Mouse (Mus musculus) hindbrain, embryonic 11.5 days (tissue): ENCODE measurements at regions not wholly inside any gene's neighbourhood (a gene's known extent, or its start where the extent isn't known, plus 50 kb on each side); places are given as distances from the start of the nearest gene placed in this dataset.

Source experiments
- ATAC-seq: fragments of 200-750 bp; cut with Nextera tagmentation; 2 replicates; pipeline ENCODE4 v1.8.0; 2017; ENCODE audit warnings: mild to moderate bottlenecking, moderate TSS enrichment, moderate library complexity; ENCODE audit not compliant: low FRiP score
- DNase-seq: peaks from one replicate; pipeline ENCODE4 v3.0.0-alpha.2; 2015; ENCODE audit warnings: low spot score
- H3K27ac ChIP-seq: fragments of 300-500 bp; sonication (generic); 2 replicates; pipeline ENCODE4 v1.5.1; 2014; ENCODE audit warnings: mild to moderate bottlenecking, low read depth, low read length
- H3K27me3 ChIP-seq: fragments of 300-500 bp; sonication (generic); 2 replicates; pipeline ENCODE4 v1.6.1; 2014; ENCODE audit warnings: mild to moderate bottlenecking, low read length, moderate library complexity, mixed read lengths; ENCODE audit not compliant: control insufficient read depth, insufficient read depth
- H3K36me3 ChIP-seq: fragments of 300-500 bp; sonication (generic); 2 replicates; pipeline ENCODE4 v1.6.1; 2014; ENCODE audit warnings: mild to moderate bottlenecking, low read length, moderate library complexity, mixed read lengths; ENCODE audit not compliant: control insufficient read depth, insufficient read depth
- H3K4me1 ChIP-seq: fragments of 300-500 bp; sonication (generic); replicated peaks from 2 replicates; pipeline ENCODE4 v1.6.1; 2014; ENCODE audit warnings: low read length, mixed read lengths; ENCODE audit not compliant: control insufficient read depth, insufficient read depth
- H3K4me2 ChIP-seq: fragments of 300-500 bp; sonication (generic); replicated peaks from 2 replicates; pipeline ENCODE4 v1.6.1; 2014; ENCODE audit warnings: mild to moderate bottlenecking, low read depth, low read length
- H3K4me3 ChIP-seq: fragments of 300-500 bp; sonication (generic); 2 replicates; pipeline ENCODE4 v1.5.1; 2014; ENCODE audit warnings: low read depth, low read length
- H3K9ac ChIP-seq: fragments of 300-500 bp; sonication (generic); 2 replicates; pipeline ENCODE4 v1.6.1; 2014; ENCODE audit warnings: low read depth, low read length
- H3K9me3 ChIP-seq: fragments of 300-500 bp; sonication (generic); 2 replicates; pipeline ENCODE4 v1.6.1; 2016; ENCODE audit warnings: low read length; ENCODE audit not compliant: control insufficient read depth
- WGBS: fragments of 180-500 bp; shearing (Covaris S2); extraction: QIAGEN DNeasy Blood & Tissue Kit; methylation state at CpG from one replicate; pipeline ENCODE4 v1.1.7; 2014; 5-methylcytosine and 5-hydroxymethylcytosine counted together

DNA sequence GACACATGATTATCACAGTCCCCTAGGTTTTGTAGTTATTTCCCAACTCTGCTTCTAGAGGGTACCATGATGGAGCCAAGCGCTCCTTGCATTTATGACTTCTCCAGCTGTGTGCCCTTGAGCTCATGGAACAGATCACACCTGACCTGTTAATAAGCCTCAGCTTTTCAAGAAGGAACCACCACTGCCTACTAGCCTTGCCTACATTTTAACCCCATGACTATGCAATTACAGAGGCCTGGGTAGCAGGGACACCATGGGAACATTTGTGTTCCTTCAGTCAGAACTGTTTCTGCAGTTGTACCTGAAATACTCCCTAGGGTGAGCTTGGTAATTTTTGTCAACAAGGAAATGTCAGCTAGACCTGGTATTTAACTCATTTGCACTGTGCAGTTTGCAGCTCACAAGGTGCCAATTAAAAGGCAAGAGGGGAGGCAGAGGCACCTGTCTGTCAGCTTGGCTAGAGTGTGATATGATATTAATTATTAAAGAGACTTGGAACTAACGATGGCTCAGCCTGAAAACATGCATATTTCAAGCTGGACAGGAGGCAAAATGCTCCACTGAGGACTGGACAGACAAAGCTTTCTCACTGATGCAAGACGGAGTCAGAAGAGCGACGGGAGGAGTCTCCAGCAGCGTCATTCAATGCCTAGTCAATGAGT is 382.1 kb upstream of the Ddi1 start:
- 73% methylated on average over 6 of the region's 6 CpGs for WGBS
- no peaks in the 10 kb centered on the region for H3K27me3 ChIP-seq
- no peaks in the 10 kb centered on the region for H3K36me3 ChIP-seq
- no peaks in the 10 kb centered on the region for H3K4me1 ChIP-seq
- H3K4me2 ChIP-seq = no peak overlapping the region
- no peak overlapping the region for H3K9ac ChIP-seq
- no peak for DNase-seq
- no peak for ATAC-seq
- no peak overlapping the region for H3K27ac ChIP-seq
- no peak overlapping the region for H3K4me3 ChIP-seq
- no peaks in the 10 kb centered on the region for H3K9me3 ChIP-seq

DNA sequence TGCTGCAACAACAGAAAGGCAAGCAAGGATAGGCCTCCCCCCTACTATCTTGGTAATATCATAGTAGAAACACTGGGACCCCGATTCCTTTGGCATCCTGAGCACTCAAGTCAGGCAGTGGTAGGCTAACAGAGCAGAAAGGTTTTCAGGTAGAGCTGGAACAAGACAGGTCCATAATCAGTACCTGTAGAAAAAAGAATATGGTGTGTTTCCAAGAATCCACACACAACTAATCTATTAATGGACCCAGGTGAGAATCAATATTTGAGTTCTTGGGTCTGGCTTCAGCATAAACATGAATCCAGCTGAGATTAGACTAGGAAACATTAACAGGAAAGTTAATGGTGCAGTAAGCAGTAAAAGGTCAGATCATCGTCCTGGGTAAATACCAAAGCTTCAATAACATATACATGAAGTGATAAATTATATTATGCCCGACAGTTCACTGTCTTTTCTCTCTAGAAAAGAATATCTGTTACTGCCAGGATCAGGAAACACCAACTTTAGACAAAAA is 376.2 kb upstream of the Ddi1 start:
- H3K9me3 ChIP-seq = no peaks in the 10 kb centered on the region
- no peaks in the 10 kb centered on the region for H3K36me3 ChIP-seq
- H3K9ac ChIP-seq = no peak overlapping the region
- no peaks in the 10 kb centered on the region for H3K27me3 ChIP-seq
- H3K27ac ChIP-seq = no peak overlapping the region
- H3K4me3 ChIP-seq = no peak overlapping the region
- WGBS = 89% methylated on average over 3 of the region's 3 CpGs
- DNase-seq (no peak), ATAC-seq (no peak)
- no peaks in the 10 kb centered on the region for H3K4me1 ChIP-seq
- no peak overlapping the region for H3K4me2 ChIP-seq

DNA sequence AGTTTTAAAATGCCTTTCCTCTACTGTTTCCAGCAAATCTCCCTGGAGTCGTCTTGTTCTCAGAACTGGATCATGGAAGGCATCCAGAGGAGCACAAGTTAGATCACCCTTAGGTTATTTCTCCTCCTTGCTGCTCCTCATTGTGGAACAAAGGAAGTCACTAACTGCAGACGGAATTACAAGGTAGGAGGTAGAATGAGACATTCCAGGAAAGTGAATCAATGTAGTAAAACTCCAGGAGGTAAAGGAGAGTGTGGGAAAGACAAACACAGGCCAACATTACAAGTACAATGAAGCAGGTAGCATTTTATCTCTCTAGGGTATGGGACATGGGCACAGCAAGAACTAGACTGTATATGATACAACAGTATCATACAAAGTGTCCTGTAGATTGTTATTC is 375.7 kb upstream of the Ddi1 start:
- no peak overlapping the region for H3K9ac ChIP-seq
- H3K27ac ChIP-seq = no peak overlapping the region
- no peaks in the 10 kb centered on the region for H3K4me1 ChIP-seq
- H3K9me3 ChIP-seq = no peaks in the 10 kb centered on the region
- H3K4me2 ChIP-seq = no peak overlapping the region
- no peak overlapping the region for H3K4me3 ChIP-seq
- DNase-seq (no peak), ATAC-seq (no peak)
- WGBS = 75% methylated on average over 2 of the region's 2 CpGs
- no peaks in the 10 kb centered on the region for H3K27me3 ChIP-seq
- H3K36me3 ChIP-seq = no peaks in the 10 kb centered on the region

DNA sequence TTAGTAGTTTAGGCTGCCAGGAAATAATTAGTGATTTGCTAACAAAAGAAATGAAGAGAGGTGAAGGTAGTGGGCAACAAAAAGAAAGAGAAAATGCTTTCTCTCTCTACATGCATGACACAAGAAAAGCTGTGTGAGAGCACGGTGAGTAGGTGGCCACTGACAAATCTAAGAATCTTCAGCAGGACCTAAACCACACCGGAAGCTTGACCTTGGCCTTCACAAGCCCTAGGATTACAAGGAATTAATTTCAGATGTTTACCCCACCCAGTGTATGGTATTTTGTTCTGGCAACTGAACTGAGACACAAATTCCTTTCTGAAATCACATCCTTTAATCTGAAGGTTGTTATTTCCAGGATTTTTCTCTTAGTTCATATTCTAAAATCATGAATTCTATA is 347.5 kb upstream of the Ddi1 start:
- ATAC-seq (no peak), DNase-seq (no peak)
- no peaks in the 10 kb centered on the region for H3K9me3 ChIP-seq
- H3K27me3 ChIP-seq = no peaks in the 10 kb centered on the region
- no peak overlapping the region for H3K9ac ChIP-seq
- no peak overlapping the region for H3K27ac ChIP-seq
- no peak overlapping the region for H3K4me3 ChIP-seq
- H3K4me1 ChIP-seq = no peaks in the 10 kb centered on the region
- H3K4me2 ChIP-seq = no peak overlapping the region
- H3K36me3 ChIP-seq = no peaks in the 10 kb centered on the region
- 94% methylated on average over 2 of the region's 2 CpGs for WGBS

DNA sequence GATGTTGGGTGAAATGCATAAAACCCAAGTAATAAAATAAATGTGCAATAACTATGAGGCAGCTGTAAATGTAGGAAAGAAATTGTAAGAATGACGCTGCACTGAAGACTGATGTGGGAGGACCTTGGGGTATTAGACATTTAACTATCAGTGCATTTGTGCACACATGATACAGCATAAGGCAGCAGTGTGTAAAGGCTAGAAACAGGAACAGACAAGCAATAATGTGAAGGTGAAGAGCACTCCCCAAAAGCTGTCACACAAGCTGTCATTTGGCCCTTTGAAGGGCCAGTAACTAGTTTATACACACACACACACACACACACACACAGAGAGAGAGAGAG is 339.6 kb upstream of the Ddi1 start:
- Histone ChIP-seq H3K4me1 (no peaks in the 10 kb centered on the region), H3K27me3 (no peaks in the 10 kb centered on the region), H3K4me2 (no peak overlapping the region), H3K36me3 (no peaks in the 10 kb centered on the region), H3K27ac (no peak overlapping the region), H3K9ac (no peak overlapping the region), H3K9me3 (no peaks in the 10 kb centered on the region), H3K4me3 (no peak overlapping the region)
- no peak for DNase-seq
- WGBS = 97% methylated on average over 1 of the region's 1 CpGs
- ATAC-seq = no peak

DNA sequence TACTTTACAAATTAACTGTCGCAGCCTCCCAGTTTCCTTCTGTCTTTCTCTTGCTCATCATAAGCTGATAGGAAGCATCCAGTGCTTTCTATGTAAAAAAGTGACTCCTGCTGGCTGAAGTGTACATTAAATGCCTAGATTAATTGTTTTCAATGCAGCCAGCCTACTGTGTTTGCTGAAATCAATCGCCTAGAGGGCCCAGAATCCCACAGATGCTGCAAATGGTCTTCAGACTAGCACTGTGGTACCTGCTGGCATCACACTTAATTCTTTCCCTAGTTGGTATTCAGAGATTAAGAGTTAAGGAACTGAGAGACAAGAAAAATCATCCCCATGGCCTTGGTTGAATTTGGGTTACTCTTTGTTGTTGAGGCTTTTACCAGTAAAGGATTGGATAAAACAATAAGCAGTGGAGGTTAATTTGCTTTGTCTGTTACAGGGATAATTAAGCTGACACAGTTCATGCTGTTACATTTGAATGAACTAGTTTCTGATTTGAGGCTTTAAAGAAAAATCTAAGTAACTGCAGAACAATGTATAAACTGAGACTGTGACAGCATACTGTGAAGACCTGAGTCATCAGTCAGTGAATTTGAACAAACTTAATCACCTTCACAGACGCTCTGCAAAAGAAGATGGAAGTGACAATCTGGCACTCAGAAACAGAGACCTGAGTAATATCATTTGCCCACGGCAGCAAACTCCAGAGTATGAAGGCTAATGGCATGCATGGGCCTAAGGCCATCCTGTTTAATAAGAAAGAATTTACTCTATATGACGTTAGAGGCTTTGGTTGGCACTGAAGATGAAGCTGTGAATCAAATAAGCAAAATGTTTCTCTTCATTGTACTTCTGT is 339.0 kb upstream of the Ddi1 start:
- H3K9me3 ChIP-seq = no peaks in the 10 kb centered on the region
- H3K4me3 ChIP-seq = no peak overlapping the region
- no peak overlapping the region for H3K27ac ChIP-seq
- H3K27me3 ChIP-seq = no peaks in the 10 kb centered on the region
- no peaks in the 10 kb centered on the region for H3K4me1 ChIP-seq
- no peak overlapping the region for H3K9ac ChIP-seq
- DNase-seq (no peak), ATAC-seq (no peak)
- no peaks in the 10 kb centered on the region for H3K36me3 ChIP-seq
- no peak overlapping the region for H3K4me2 ChIP-seq
- WGBS = 63% methylated on average over 5 of the region's 5 CpGs
